Mouse (Mus musculus): ENCODE results near the gene Narfl.
A peak's percentile ranks its signal among the peaks of the same experiment; 100 is the strongest.

DNA sequence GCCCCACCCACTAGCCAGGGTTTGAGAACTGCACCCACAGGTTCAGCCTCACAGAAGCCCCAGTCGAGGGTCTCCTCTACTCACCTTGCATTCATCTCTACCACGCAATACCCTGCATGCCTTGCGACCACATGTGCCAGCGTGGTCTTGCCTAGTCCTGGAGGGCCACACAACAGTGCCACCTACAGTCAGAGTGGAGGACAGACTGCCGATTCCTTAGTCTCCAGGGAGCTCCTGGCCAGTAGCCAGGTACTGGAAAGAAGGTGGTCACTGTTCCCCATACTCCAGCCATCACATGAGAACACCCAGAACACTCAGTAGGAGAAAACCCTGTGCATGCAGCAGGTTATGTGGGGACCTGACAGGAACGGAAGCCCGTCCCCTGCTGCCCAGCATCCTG, 49.7 kb upstream of the Narfl start:
- TF ChIP-seq EP300 (IDR thresholded peaks at IDR 0.05; ENCODE audit: low read depth): no peak
- TF ChIP-seq CTCF (IDR thresholded peaks at IDR 0.05; ENCODE audit: low read depth): peak; percentile 45

Measured in liver, postnatal 0 days (tissue).